Mouse (Mus musculus) CD4-positive naive resting alpha-beta T cell, adult 57 days (primary cell): ENCODE measurements around the gene Gckr. TPM values are rescaled to one million over a fixed set of nuclear protein-coding genes. Genes with fewer than 3 reads are reported as not detected.

Experiments
- total RNA-seq: library from RNA; stranded (reverse); gene quantifications from one replicate; pipeline ENCODE4 v1.2.4, GENCODE M21; 2023

Gene Gckr
- 0.15 TPM for total RNA-seq

GRCm38 (mm10) chr5:31297047-31297757 lies at the start of gene Gckr:
Gene Gckr (plus strand): TSS chr5:31297443.

DNA sequence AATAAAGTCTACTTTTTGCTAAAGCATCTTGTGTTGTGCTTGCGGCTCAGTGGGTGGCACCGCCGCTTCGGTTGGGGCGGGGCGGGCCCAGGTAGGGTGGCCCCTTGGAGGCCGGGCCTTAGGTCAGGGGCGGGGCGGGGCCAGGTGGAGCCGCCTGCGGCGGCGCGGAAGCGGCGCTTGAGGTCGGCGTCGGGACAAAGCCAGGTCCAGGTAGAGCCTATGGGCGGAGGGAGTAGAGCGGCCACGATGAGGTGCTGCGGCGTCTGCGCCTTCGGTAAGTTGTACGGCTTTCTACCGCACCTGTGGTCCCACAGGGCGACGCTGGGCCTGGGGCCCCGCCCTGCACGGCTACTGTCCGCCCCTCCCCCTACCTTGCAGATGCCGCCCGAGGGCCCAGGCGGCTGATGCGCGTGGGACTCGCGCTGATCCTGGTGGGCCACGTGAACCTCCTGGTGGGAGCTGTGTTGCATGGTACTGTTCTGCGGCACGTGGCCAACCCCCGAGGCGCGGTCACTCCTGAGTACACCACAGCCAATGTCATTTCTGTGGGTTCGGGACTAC lies 45.6 kb upstream of the Gckr start, which contains the start of gene Krtcap3:
Krtcap3 (plus strand) TSS at position 151 of the 561 bp plus-strand sequence.

DNA sequence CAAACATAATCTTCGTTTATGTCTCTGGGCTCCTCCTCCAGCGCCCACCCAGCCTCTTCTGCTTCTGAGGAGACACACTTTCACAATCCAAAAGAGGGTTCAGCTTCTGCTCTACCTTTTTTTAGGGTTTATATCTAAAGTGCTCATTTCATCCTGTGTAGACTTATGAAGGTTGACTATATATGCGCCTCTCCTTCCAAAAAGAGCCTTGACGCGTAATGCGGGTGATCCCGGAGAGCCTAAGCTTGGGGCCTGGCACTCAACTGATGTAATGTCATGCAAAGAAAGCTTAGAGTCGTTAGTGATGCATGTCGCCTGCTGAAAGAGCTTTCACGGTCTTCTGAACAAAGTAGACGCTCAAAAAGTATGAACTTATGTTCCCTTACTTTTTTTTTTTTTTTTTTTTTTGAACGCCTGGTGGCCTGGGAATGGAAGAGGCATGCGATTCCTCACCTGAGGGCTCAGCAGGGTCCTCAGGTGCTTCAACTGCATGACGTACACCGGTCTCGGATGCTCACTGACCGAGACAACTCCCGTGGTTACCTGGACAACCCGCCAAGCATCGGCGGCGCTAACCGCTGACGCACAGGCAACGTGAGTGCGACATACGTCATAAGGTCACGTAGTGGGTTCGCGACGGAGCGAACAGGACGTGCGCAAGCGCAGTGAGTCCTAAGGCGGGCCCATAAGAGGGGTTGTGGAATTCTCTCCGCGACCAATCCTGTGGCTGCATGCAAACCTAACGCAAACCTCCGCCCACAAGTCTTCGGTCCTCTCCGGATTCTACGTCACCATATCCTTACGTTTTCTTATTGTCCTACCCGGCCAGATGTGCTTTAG lies 6.5 kb upstream of the Gckr start, which contains the start of gene Ift172:
Ift172 (minus strand) TSS at position 596 of the 840 bp plus-strand sequence.

GRCm38 (mm10) chr5:31295606-31296141 lies 1.6 kb upstream of the Gckr start, which contains the start of gene Fndc4:
Gene Fndc4 (minus strand): TSS chr5:31296080.

Other genes with a start within 250 kb of the Gckr start
- 33.8 TPM for gene Atraid, start 249.1 kb upstream of the Gckr start, total RNA-seq
- gene Slc5a6, start 248.5 kb upstream of the Gckr start, total RNA-seq = 11.6 TPM
- 43.7 TPM for gene Cad, start 242.7 kb upstream of the Gckr start, total RNA-seq
- gene Dnajc5g, start 191.2 kb upstream of the Gckr start, total RNA-seq = not detected
- gene Slc30a3, start 189.2 kb upstream of the Gckr start, total RNA-seq = 1.2 TPM
- not detected for gene Trim54, start 180.7 kb upstream of the Gckr start, total RNA-seq
- not detected for gene Ucn, start 158.6 kb upstream of the Gckr start, total RNA-seq
- 17.7 TPM for gene Mpv17, start 143.2 kb upstream of the Gckr start, total RNA-seq
- gene Gm29609, start 117.5 kb upstream of the Gckr start, total RNA-seq = 4.7 TPM
- gene Gtf3c2, start 117.3 kb upstream of the Gckr start, total RNA-seq = 148 TPM
- gene Snx17, start 104.2 kb upstream of the Gckr start, total RNA-seq = 70.4 TPM
- gene Eif2b4, start 104.0 kb upstream of the Gckr start, total RNA-seq = 42.2 TPM
- gene Zfp513, start 95.1 kb upstream of the Gckr start, total RNA-seq = 27.6 TPM
- gene Ppm1g, start 76.8 kb upstream of the Gckr start, total RNA-seq = 148 TPM
- 193 TPM for gene Nrbp1, start 56.6 kb upstream of the Gckr start, total RNA-seq
- gene Gm9970, start 56.2 kb upstream of the Gckr start, total RNA-seq = not detected
- gene Krtcap3, start 45.8 kb upstream of the Gckr start, total RNA-seq = 28.9 TPM
- gene Ift172, start 6.3 kb upstream of the Gckr start, total RNA-seq = 14.5 TPM
- 1.3 TPM for gene Fndc4, start 1.4 kb upstream of the Gckr start, total RNA-seq
- 30.8 TPM for gene Zfp512, start 155.0 kb downstream of the Gckr start, total RNA-seq
- 0.92 TPM for gene 4930548H24Rik, start 188.3 kb downstream of the Gckr start, total RNA-seq
- 53.2 TPM for gene Gpn1, start 197.3 kb downstream of the Gckr start, total RNA-seq
- 80.4 TPM for gene Slc4a1ap, start 229.6 kb downstream of the Gckr start, total RNA-seq
- gene Supt7l, start 230.4 kb downstream of the Gckr start, total RNA-seq = 30.8 TPM